Mouse (Mus musculus): ENCODE measurements at regions not wholly inside any gene's neighbourhood (a gene's known extent, or its start where the extent isn't known, plus 50 kb on each side); places are given as distances from the start of the nearest gene placed in this dataset.

DNA sequence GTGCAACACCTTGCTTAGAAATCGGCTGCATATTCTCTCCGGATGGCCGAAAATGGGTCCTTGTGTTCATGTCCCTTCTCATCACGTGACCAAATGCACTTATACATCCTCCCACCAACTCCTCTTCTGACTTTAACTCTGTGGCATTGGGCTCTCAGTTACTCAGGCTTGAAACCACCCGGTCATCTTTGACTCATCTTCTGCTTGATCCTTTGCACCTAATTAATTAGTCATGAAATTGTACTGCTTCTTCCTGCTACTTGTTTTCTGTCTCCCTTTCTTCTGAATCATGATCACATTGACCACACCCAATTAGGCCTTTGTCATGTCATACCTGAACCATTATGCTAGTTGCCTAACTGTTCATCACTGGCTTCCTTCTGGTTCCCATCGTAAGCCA, 208.4 kb upstream of the Fam241a start:
- DNase-seq: no peak

- no peak for DNase-seq
These were observed 196.9 kb upstream of the Fam241a start for GRCm38 (mm10) chr3:128093046-128093445.

DNA sequence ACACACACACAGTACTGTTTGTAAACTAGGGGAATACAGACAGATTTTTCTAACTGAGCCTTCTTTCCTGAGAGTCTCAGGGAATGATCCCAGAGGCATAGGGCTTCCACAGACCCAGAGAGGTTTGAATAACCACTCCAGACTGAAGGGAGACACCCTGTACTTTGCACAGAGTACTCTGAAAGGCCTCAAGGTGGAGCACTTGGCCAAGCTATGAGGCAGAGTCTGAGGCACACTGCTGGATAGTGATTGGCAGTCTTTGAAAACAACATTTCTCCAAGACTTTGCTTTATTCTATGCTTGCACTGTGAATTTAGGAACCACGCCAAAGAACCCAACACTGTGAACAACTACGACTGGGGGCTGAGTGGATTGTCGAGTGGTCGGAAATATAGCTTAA, 192.1 kb upstream of the Fam241a start:
- peak; percentile 38 for DNase-seq

DNA sequence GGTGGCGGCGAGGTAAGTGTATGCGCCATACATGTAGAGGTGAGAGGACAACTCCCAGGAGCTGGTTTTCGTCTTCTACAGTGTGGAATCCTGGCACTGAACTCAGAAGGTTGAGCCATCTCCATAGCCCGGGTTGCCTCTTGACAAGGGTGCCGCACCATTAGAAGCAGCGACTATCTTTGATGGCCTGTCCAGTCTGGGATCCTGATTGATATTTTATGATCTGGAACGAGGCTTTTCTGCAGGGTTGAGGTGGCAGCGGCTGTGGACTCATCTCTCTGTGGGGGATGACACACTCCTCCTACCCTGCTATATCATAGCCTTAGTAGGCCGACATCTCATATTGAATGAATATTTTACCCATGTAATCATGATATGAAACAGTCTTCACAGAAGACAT, 191.0 kb upstream of the Fam241a start:
- no peak for DNase-seq

GRCm38 (mm10) chr3:128082463-128082862, 186.3 kb upstream of the Fam241a start:
- DNase-seq: no peak

- DNase-seq: no peak
These were observed 185.3 kb upstream of the Fam241a start for GRCm38 (mm10) chr3:128081430-128081829.

GRCm38 (mm10) chr3:128067861-128068260, 171.7 kb upstream of the Fam241a start:
- DNase-seq: no peak

- DNase-seq: no peak
These were observed 157.9 kb upstream of the Fam241a start for GRCm38 (mm10) chr3:128054031-128054430.

DNA sequence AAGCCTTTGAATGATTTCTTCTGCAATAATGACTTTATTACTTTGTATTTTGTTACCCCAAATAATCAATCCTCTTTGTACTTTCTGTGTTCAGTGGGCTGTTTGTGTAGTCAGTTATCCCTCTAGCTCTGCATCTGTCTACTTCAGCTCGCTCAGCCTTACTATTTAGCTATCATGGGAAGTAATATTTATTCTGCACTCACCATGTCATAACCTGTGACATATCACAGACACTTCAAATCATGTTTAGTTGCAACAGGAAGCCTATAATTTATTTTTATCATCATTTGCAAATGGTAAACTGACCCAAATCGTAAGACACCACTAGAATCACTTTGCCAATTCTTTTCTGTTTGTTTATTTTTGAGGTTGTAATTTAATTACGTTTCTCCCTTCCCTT, 147.6 kb upstream of the Fam241a start:
- no peak for DNase-seq

DNA sequence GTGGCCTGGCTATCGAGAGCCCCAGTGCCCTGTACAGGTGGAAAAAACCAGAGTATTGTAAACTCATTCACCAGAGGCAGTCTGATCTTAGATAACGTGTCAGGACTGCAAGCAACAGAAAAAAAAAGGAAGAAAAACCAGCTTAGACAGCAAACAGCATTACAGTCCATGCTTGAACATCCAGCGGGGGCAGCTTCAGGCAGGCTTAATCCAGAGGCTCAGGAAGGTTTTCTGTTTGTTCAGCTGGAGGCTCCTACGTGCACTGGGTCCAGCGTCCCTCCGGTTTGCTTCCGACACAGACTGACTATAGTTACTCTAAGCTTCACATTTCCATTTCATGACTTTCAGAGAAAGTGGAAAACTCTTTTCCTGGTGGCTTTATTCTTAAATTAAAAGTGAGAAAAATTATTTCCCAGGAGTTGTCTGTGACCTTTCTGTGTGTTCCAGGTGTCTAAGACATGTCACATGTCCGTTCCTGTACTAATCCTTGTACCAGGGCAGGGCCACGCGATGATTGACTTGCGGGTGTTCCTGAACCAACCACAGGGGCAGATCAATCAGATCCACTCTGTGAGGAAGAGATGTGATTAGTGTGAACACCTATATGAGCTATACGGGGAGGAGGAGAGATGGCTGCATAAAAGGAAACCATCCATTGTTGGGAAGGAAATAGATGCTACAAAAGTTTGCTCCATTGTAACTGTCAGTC, 144.4 kb upstream of the Fam241a start:
- DNase-seq: peak; percentile 15

DNA sequence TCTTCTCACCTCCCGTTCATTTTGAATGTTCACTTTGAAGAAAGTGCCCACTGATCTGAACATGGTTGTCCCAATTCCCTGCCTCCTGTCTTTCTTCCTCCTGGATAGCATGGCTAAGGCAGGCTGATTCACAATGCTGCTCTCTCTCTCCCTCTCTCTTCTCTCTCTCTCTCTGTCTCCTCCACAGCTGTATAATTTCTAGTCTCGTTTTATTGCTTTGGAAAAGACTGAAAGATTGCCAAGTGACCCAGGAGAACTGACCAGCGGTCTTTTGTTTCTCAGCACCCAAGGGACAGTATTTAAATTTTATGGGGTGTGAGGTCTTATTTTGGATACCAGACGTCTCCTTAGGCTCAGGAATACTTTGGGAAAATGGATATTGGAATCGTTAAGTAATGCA, 143.1 kb upstream of the Fam241a start:
- DNase-seq: peak; percentile 5

DNA sequence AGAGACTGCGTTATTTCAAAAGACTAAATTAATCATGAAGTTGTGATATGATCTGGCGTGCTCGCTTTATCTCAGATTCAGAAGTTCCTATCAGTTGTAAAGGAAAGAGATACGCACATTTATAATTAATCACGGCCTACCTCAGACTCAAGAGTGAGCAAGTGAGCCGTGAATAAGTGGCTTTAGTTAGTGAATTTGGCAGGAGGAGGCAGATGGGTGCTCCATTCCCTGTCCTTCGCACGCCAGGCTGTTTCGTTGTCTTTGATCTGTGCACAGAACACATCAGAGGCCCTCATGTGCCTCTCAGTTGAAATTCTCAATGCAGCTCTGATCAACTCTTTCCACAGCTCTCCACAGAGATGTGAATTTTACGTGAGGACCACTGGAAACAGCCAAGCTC, 140.4 kb upstream of the Fam241a start:
- DNase-seq: no peak

GRCm38 (mm10) chr3:128030352-128030751, 134.2 kb upstream of the Fam241a start:
- no peak for DNase-seq

GRCm38 (mm10) chr3:128029565-128029915, 133.4 kb upstream of the Fam241a start:
- DNase-seq: no peak

GRCm38 (mm10) chr3:128028856-128029564, 132.9 kb upstream of the Fam241a start:
- DNase-seq: no peak

DNA sequence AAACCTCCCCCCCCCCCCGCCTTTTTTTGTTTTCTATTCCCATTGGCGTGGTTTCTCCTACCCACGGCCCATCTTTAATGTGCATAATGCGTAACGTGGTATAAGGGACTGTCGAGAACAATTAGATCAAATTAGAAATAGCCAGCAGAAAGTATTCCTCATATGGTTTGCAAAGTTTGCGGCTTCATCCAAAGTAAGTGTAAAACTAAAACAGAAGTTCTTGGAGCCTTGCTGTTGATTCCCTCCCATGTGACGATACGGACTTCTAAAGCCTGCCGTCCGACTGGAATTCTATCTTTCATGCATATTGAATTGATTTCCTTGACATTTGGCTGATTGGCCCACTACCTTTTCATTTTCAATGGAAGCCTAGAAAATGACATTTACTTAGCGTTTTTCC, 128.7 kb upstream of the Fam241a start:
- no peak for DNase-seq

DNA sequence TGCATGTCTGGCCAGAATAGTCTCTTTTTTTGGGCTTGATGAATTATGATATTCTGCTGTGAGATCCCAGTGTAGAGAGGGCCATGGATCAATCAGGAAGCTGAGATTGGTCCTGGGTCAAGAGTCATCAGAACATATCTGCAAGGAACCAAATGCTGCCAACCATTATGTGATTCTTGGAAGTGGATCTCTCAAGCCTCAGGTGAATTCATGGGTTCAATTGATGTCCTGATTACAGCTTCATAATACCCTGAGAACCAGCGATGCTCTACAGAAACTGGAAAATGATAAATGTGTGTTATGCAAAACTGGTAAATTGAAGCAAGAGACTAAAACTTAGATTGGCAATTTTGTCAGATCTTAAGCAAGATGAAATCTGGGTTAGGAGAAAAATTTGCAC, 118.8 kb upstream of the Fam241a start:
- DNase-seq: no peak

- no peak for DNase-seq
These were observed 106.9 kb upstream of the Fam241a start for GRCm38 (mm10) chr3:128002905-128003641.

DNA sequence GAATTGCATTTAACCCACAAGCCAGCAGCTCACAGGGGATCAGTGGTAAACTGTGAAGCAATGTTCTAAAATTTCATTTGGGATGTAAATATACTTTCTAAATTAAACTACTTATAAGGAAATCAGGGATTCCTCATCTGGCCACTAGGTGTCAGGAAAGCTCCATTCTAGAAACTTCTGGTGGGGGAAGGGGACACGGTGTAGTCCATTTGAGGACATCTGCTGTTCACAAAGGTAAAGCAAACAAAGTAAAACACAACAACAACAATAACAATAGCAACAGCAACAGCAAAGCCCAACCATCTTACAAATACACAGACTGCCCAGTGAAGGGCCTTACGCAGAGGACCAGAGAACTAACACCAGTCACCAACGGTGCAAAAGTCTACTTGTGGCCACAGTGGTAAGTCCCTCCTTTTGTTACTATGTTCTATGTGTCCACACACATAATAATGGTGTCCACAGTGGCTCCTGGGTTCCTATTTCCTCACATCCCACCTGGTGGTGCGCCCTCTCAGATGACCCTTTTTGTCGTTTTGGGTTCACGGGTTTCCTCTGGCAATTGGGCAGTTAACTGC, 105.9 kb upstream of the Fam241a start:
- peak; percentile 28 for DNase-seq

DNA sequence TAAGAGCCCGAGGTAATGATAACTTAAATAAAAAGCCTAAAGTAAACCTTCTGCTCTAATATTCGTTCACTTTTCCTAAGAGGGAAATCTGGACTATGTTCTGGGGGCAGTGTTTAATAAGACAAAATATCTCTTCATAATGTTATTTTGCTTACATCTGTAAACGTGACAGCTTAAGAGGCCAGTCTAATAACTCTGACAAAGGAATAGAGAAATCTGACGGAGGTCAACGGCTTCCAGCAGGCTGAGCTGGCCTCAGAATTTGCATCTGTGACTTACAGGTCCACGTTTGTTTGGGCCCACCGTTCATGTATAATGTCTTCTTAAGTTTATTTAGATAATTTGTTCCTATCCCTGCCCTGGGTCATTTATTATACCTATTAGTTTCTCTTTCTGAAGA, 99.6 kb upstream of the Fam241a start:
- DNase-seq: no peak

- no peak for DNase-seq
These were observed 91.5 kb upstream of the Fam241a start for GRCm38 (mm10) chr3:127987583-127987982.

GRCm38 (mm10) chr3:127985165-127985564, 89.0 kb upstream of the Fam241a start:
- DNase-seq: no peak

DNA sequence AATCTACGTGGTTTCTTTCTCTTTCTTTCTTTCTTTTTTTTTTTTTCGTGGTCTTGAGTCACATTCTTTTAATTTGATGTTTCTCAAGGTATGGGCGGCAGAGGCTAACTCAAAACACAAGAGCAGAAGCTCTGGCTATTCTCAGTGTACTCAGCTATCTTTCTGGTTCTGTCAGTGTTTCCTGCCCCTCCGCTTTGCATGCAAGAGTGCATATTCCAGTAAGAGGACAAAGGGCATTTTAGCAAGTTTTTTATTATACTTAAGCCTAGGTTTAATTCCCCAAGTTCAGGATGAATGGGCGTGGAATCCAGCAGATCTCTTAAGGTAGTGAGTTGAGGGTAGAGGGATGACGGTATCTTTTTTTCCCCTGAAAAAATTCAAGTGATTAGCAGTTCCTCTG, 81.1 kb upstream of the Fam241a start:
- peak; percentile 10 for DNase-seq

DNA sequence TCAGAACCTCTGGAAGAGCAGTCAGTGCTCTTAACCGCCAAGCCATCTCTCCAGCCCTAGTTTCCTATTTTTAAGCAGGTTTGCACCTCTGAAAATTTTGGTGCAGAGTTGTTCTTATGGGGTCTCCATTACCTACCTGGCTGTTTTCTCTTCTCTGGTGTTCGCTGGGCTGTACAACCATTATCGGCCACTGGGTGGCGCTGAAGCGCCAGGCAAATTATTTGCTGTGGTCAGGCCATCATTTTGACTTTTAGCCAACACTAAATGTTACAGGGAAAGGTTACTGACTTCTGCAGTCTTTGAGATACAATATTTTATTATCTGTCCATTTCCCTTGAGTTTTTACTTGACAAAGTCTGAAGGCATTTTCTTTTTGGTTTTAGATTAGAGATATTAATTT, 74.8 kb upstream of the Fam241a start:
- DNase-seq: peak; percentile 72

Data from kidney, postnatal 14 days (tissue).